Mouse (Mus musculus): ENCODE data around the gene Gm9844. TPM values are rescaled to one million over a fixed set of nuclear protein-coding genes. Genes with fewer than 3 reads are reported as not detected.
A peak's percentile ranks its signal among the peaks of the same experiment; 100 is the strongest.

Gm9844 gene
- polyA plus RNA-seq, 1 experiment = not detected

GRCm38 (mm10) chr7:24904936-24905335 is 42.9 kb downstream of the Gm9844 start:
- Histone ChIP-seq H3K4me1 (ENCODE audit: control insufficient read depth, insufficient read depth, insufficient read length, low read length) (peaks cover 6% of the 10 kb centered on the region), H3K27ac (ENCODE audit: insufficient read depth, low read depth, low read length) (peak overlapping the region; percentile 50), H3K27me3 (ENCODE audit: control insufficient read depth, insufficient read depth, low read length) (no peaks in the 10 kb centered on the region), H3K4me3 (ENCODE audit: low read depth, low read length) (peak overlapping the region; percentile 28), H3K36me3 (ENCODE audit: control insufficient read depth, insufficient read depth, low read length) (peaks cover 21% of the 10 kb centered on the region)
- TF ChIP-seq CTCF (IDR thresholded peaks at IDR 0.05; ENCODE audit: extremely low read depth, insufficient read length, insufficient replicate concordance, low read depth, low read length) (peak; percentile 75; the same call in 1 of the 2 replicates), POLR2A (IDR thresholded peaks at IDR 0.05; ENCODE audit: low read depth, low read length) (no peak)
- WGBS = 13% methylated on average over 3 of the region's 3 CpGs

- WGBS = 29% methylated on average over 6 of the region's 6 CpGs
- no peaks in the 10 kb centered on the region for H3K27me3 ChIP-seq (ENCODE audit: control insufficient read depth, insufficient read depth, low read length)
- TF ChIP-seq POLR2A (IDR thresholded peaks at IDR 0.05; ENCODE audit: low read depth, low read length) (no peak), CTCF (IDR thresholded peaks at IDR 0.05; ENCODE audit: extremely low read depth, insufficient read length, insufficient replicate concordance, low read depth, low read length) (no peak)
Measured at GRCm38 (mm10) chr7:24906551-24906950, 44.5 kb downstream of the Gm9844 start.

GRCm38 (mm10) chr7:24907211-24907748 is 45.3 kb downstream of the Gm9844 start:
- peak overlapping the region; percentile 58 for H3K27ac ChIP-seq (ENCODE audit: insufficient read depth, low read depth, low read length)
- H3K27me3 ChIP-seq (ENCODE audit: control insufficient read depth, insufficient read depth, low read length) = no peaks in the 10 kb centered on the region
- TF ChIP-seq CTCF (IDR thresholded peaks at IDR 0.05; ENCODE audit: extremely low read depth, insufficient read length, insufficient replicate concordance, low read depth, low read length) (no peak), POLR2A (IDR thresholded peaks at IDR 0.05; ENCODE audit: low read depth, low read length) (no peak)
- H3K4me1 ChIP-seq (ENCODE audit: control insufficient read depth, insufficient read depth, insufficient read length, low read length) = peaks cover 5% of the 10 kb centered on the region
- peak overlapping the region; percentile 32 for H3K4me3 ChIP-seq (ENCODE audit: low read depth, low read length)
- 33% methylated on average over 13 of the region's 13 CpGs for WGBS
- peaks cover 31% of the 10 kb centered on the region for H3K36me3 ChIP-seq (ENCODE audit: control insufficient read depth, insufficient read depth, low read length)

More at GRCm38 (mm10) chr7:24906551-24906950, 44.5 kb downstream of the Gm9844 start:
- no peak overlapping the region for H3K4me3 ChIP-seq (ENCODE audit: low read depth, low read length)
- peak overlapping the region; percentile 17 for H3K27ac ChIP-seq (ENCODE audit: insufficient read depth, low read depth, low read length)
- H3K4me1 ChIP-seq (ENCODE audit: control insufficient read depth, insufficient read depth, insufficient read length, low read length) = peaks cover 6% of the 10 kb centered on the region
- peaks cover 25% of the 10 kb centered on the region for H3K36me3 ChIP-seq (ENCODE audit: control insufficient read depth, insufficient read depth, low read length)

Other genes starting within 250 kb of the Gm9844 start
- gene Lypd3, start 225.7 kb upstream of the Gm9844 start, polyA plus RNA-seq (2012; rRNA removed) = 0.42 and 0.70 TPM in 2 replicates
- not detected in 2 replicates for gene Tex101, start 185.5 kb upstream of the Gm9844 start, polyA plus RNA-seq (2012; rRNA removed)
- not detected in 2 replicates for gene BC049730, start 153.0 kb upstream of the Gm9844 start, polyA plus RNA-seq (2012; rRNA removed)
- not detected in 2 replicates for gene Gm4763, start 135.3 kb upstream of the Gm9844 start, polyA plus RNA-seq (2012; rRNA removed)
- 3.3 TPM in 2 replicates for gene Cd177, start 101.9 kb upstream of the Gm9844 start, polyA plus RNA-seq (2012; rRNA removed)
- 2.5 and 4.2 TPM in 2 replicates for gene Ceacam10, start 85.0 kb upstream of the Gm9844 start, polyA plus RNA-seq (2012; rRNA removed)
- not detected in 2 replicates for gene Lypd4, start 7.7 kb downstream of the Gm9844 start, polyA plus RNA-seq (2012; rRNA removed)
- gene Dmrtc2, start 7.8 kb downstream of the Gm9844 start, polyA plus RNA-seq (2012; rRNA removed) = not detected in 2 replicates
- 254 and 421 TPM in 2 replicates for gene Rps19, start 22.2 kb downstream of the Gm9844 start, polyA plus RNA-seq (2012; rRNA removed)
- 23.2 and 54.3 TPM in 2 replicates for gene Cd79a, start 35.2 kb downstream of the Gm9844 start, polyA plus RNA-seq (2012; rRNA removed)
- gene Arhgef1, start 40.7 kb downstream of the Gm9844 start, polyA plus RNA-seq (2012; rRNA removed) = 106 and 209 TPM in 2 replicates
- not detected in 2 replicates for gene Gm4881, start 82.3 kb downstream of the Gm9844 start, polyA plus RNA-seq (2012; rRNA removed)
- gene Rabac1, start 110.5 kb downstream of the Gm9844 start, polyA plus RNA-seq (2012; rRNA removed) = 262 and 282 TPM in 2 replicates
- gene Atp1a3, start 143.7 kb downstream of the Gm9844 start, polyA plus RNA-seq (2012; rRNA removed) = 2.9 and 3.1 TPM in 2 replicates
- gene Grik5, start 210.1 kb downstream of the Gm9844 start, polyA plus RNA-seq (2012; rRNA removed) = 11.2 and 17.7 TPM in 2 replicates
- gene Zfp574, start 210.4 kb downstream of the Gm9844 start, polyA plus RNA-seq (2012; rRNA removed) = 17.4 and 37.9 TPM in 2 replicates